Mouse (Mus musculus) large intestine, adult 2 months (tissue): ENCODE results near the gene Clns1a. TPM values are rescaled to one million over a fixed set of nuclear protein-coding genes. Genes with fewer than 3 reads are reported as not detected.

ENCODE experiments used
- DNase-seq: peaks from one replicate; pipeline ENCODE4 v3.0.0-alpha.2; 2012; ENCODE audit warnings: low read depth, low spot score
- WGBS: fragments of 180-500 bp; shearing (Covaris S2); methylation state at CpG from one replicate; pipeline ENCODE4 v1.1.7; 2018; 5-methylcytosine and 5-hydroxymethylcytosine counted together
- polyA plus RNA-seq: library from polyadenylated mRNA; depleted of rRNA; stranded (reverse); fragments of >200 nt; gene quantifications from 2 replicates; pipeline ENCODE4 v1.2.3, GENCODE M21; 2012; rRNA removed

Gene Clns1a
- 26.6 and 27.2 TPM in 2 replicates for polyA plus RNA-seq

DNA sequence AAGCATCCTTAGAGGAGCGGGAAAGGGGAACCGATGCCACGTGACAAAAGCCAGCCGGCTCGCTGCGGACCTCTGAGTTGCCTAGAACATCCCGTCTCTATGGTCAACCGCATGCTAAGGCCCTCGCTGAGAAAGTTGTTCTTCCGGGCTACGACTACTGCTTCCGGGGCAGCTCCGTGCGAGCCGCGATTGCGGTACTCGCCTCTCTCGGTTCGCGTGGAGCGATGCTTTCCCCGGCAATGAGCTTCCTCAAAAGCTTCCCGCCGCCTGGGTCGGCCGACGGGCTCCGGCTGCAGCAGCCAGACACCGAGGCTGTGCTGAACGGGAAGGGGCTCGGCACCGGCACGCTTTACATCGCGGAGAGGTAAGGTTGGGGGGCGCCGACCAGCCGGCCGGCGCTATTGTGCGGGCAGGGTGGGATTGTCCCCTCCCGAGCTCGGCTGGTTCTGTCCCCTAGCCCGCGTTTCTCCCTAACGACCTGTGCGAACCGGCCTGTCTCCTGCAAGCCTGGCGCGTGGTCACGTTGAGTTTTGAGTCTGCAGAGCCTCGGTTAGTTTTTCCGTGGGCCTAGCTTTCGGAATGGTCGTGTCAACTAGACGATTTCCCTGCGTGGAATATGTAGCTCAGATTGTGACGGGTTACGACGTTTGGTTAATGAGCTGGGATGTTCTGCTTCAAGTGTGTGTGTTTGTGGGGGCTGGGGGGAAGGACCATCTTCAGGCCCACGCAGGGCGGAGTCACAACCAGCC is at the start of gene Clns1a:
Clns1a (plus strand) TSS at position 129 of the 749 bp plus-strand sequence.
- DNase-seq: peak; percentile 76
- WGBS: under 1% methylated on average over 63 of the region's 63 CpGs

DNA sequence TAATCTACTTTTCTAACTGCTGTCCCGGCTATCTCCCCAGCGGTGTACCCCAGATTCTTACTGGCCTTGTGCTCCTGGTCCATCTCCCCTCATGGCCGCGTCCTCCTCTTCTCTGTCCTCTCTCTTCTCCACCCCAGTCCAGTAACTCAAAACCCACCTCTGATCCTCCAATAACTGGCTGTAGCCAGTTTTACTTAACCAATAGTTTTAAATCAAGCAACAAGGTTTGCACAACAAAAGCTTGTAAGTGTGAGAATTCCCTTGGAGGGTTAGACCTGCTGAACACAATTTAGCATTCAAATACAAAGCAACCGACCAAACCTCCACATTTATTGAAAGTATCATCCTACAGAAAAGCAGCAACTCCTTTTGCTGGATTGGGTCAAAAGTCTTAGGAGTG is 48.8 kb upstream of the Clns1a start:
- 93% methylated on average over 5 of the region's 5 CpGs for WGBS
- DNase-seq: no peak

DNA sequence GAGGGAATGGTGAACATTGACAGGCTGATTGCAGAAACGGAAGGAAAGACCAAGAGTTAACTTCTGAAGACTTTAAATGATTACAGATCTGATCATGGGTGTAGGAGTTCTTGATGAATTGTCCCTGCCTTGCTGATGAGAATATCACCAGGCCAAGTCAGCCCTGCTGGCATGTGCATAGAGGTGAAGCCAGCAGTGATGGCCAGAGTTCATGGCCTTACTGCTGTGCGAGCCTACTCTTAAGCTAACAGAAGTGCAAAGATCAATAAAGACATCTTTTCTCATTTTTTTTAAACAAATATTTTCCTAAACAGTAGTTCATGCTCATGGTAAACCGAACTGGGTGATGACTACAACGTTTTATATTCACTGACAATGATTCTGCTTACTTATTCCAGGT is 45.7 kb upstream of the Clns1a start:
- 69% methylated on average over 4 of the region's 4 CpGs for WGBS
- no peak for DNase-seq

DNA sequence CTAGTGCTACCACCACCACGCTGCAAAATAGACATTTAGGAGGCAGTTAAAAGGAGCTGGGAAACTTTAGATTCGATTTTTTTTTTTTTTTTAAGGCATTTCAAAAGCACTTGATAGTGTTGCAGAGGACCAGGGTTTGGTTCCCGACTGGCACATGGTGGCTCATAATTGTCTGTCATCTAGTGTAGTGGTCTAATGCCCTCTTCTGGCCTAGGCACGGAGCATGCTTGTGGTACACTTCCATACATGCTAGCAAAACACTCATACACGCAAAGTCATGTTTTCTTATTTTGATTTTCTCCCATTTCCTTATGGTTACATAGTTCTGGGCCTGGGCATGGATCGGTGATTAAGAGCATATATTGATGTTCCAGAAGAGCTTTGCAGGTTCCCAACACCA is 40.3 kb upstream of the Clns1a start:
- no peak for DNase-seq
- WGBS: 86% methylated on average over 6 of the region's 6 CpGs

DNA sequence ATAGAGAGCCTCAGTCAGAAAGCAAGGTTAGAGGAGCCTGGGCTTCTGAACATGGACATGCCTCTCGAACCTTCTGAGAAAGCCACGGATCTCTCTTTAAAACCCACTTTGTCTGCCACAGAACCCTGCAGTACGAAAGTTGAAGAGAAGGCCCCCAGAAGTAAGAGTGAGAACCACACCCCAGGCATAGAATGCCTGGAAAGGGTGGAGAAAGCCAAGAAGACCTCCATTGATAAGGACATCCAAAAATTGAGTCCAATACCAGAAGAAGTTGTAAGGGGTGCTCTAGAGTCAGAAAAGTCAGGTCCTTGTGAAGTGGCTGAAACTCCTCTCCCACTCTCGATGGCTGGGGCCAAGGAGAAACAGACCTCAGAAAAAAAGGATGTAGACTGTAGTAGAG is 34.8 kb upstream of the Clns1a start:
- WGBS: 93% methylated on average over 4 of the region's 4 CpGs
- DNase-seq: no peak

DNA sequence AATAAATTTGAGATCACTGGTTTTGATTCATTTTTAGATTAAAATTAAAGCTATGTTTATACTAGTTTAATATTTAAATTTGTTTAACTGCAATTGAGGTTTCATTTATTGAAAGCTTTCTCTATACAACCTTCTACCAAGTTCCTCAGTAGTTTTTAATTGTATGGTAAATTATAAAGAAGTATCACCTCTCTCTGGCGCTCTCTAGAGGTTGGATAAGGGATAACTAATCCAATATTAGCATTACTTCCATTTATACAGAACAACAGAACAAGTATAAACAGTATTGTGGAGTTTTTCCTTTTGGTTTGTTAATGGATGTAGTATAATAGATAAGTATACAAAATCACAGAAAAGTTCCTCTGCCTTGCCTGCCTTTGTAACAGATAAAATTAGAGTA is 17.2 kb upstream of the Clns1a start:
- WGBS: 5% methylated on average over 1 of the region's 1 CpGs
- DNase-seq: no peak

DNA sequence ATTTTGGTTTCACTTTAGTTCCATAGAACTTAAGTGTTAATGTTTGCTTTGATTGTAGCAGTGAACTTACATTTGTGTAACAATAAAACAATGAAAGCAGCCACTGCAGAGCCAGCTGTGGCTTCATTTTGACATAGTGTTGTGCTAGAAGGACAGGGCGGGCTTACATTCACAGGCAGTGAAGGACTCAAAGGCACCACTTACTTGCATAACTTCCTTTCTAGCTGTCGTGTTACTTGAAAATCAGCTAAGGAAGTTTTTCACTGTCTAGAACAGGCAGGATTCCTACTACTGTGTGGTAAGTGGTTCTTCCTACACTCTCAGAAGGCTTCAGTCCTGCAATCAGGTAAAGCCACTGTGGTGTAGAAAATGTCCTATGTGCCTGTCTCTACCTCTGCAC is 8.6 kb upstream of the Clns1a start:
- WGBS: 66% methylated on average over 2 of the region's 2 CpGs

DNA sequence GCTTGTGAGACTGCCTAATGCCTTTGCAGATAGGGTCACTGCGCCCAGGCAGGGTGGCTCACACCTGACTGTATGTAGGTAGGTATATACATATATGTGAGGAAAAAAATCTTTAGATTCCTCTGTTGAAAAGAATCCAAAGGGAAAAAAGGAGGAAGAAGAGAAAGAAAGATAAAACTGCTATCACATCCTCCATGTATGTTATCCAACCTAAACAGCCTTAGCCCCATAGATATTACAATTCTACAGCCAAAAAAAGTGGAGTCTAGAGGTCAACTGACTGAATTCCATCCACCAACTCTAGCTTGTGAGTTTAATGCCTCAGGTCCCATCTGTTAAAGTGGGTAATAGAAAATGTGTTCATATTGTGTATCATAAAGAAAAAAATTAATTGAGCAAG is 993 bp upstream of the Clns1a start:
- no peak for DNase-seq
- 98% methylated on average over 1 of the region's 1 CpGs for WGBS

More for the DNA sequence above, 8.6 kb upstream of the Clns1a start:
- no peak for DNase-seq

DNA sequence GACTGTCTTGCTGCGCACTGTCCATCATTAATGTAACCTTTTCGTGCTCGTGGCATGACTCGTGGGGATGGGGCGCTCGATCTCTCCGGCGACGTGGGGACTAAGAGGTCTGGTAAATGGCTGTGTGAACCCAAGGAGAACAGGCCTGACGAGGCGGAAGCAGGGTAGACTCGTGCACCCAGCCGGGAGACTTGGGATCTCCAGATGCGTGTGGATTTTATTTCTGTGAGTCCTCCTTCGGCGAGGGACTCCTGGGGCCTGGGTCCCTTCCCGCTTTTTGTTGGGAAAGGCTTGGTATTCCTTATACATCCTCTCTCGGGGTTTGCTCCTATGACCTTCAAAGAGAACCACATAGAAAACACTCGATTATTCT is 315 bp upstream of the Clns1a start:
- no peak for DNase-seq
- 40% methylated on average over 19 of the region's 19 CpGs for WGBS

DNA sequence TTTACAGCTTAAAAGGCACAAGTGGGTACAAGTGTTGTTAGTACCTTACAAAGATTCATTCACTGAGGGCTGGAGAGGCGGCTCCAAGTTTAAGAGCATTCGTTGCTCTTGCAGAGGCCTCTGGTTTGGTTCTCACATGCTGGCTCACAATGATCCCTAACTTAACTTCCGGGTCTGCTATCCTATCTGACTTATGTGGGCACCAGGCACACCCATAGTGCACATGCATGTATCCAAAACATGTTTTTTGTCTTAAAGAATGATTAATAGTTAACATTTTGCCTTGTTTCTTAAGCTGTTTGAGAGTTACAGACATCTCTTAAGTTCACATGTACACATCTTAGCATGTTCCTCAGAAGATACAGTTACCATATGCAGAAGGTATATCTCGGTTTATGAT is 3.7 kb downstream of the Clns1a start:
- WGBS: 91% methylated on average over 4 of the region's 4 CpGs
- DNase-seq: no peak

DNA sequence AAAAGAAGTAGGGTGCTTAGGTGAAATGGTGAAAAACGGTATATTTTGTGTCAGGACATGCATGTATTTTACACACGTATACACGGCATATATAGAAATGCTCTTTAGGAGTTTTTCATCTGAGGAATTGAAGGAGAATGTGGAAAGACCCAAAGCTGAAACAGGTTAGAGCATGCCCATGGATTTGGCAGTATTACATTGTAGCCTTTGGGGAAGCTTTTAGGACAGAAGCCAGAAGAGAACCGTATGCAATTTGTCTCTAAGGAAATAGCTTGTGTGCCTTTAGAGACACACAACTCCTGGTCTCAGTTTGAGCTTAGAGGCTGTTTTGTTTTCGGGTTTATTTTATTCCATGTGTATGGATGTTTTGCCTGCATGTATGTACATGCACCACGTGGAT is 4.7 kb downstream of the Clns1a start:
- no peak for DNase-seq
- 83% methylated on average over 6 of the region's 6 CpGs for WGBS

DNA sequence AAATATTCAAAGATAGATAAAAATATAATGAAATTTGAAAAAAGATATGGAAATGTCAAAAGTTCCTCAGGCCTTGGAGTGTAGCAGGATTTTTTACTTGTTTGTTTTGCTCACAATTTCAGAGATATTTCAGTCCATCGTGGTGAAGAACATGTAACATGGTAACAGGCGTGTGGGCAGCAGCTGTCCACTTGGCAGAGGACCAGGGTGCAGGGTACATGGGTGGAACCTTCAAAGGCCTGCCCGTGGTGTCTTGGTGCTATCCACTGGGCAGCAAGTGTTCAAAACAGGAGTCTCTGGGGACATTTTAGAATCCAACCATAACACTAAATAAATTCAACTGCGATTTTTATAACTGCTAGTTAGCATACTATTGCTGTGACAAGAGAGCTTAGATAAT is 10.7 kb downstream of the Clns1a start:
- WGBS: 39% methylated on average over 4 of the region's 4 CpGs
- DNase-seq: no peak

DNA sequence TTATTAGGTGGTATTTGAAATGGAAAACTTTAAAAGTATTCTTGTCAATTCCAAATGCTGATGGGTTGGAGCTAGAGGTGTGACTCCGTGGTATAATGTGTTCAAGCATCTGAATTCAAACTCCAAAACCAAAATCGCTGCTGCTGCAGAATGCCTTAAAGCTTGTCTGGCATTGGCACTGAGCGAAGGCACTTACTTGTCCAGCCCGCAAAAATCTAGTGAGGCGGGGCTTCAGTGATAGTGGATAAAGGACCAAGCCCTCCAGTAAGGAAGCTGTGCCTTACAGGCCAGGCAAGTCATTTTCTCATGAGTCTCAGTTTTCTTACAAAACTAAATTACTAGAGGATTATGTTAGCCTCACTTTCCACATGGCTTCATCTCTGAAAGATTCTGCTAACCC is 11.4 kb downstream of the Clns1a start:
- WGBS: 73% methylated on average over 5 of the region's 5 CpGs
- DNase-seq: no peak

DNA sequence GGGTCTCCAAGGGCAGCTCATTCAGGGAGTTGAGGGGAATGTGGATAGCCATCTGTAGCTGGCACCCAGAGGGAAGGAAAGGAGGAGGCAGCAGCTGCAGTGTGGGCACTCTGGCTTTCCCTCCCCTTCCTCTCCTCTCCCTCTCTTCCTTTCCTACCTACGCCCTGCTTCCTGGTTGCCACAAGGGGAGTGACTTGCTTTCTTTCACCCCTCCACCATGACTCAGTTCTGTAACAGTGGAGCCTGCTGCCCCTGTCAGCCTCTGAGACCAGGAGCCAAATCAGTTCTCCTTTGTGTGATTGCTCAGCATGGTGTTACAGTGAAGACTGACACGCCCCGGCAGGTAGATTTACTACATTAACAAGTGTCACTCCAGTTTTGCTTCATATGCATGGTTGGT is 12.8 kb downstream of the Clns1a start:
- 41% methylated on average over 3 of the region's 3 CpGs for WGBS
- no peak for DNase-seq

DNA sequence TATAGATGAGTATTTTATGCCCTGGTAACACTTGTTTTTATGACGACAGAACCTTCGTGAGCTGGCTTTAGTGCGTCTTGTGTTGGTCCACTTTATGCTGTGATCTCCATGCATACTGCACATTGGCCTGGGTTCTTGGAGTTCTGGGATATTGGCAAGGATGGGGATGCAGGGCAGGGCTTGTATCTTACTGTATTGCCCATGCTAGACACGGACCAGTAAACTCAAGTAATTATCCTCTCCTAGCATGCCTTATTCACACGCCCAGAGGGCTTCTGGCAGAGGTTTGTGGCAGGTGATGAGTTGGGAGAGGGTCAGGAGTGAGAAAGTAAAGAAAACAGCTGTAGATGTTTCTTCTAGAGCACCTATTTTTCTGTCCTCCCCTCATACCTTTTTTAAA is 18.2 kb downstream of the Clns1a start:
- no peak for DNase-seq
- WGBS: 61% methylated on average over 5 of the region's 5 CpGs

DNA sequence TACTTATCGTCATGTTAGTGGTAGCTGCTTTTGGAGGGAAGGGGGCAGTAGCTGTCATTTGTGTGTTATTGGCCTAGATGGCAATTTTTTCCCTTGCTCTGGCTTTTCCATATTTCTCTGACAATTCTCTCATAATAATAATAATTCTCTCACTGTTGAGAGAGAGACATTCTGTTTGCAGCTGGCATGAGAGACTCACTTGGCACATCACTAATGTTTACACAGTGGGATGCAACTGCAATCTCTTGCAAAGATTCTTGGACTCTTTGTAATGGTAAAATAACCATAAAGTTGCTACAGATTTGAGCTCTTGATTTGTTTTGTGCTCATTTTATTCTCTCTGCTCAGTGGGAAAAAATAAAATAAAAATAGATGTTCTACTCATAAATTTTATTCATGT is 20.9 kb downstream of the Clns1a start:
- DNase-seq: no peak
- WGBS: 59% methylated on average over 1 of the region's 1 CpGs

DNA sequence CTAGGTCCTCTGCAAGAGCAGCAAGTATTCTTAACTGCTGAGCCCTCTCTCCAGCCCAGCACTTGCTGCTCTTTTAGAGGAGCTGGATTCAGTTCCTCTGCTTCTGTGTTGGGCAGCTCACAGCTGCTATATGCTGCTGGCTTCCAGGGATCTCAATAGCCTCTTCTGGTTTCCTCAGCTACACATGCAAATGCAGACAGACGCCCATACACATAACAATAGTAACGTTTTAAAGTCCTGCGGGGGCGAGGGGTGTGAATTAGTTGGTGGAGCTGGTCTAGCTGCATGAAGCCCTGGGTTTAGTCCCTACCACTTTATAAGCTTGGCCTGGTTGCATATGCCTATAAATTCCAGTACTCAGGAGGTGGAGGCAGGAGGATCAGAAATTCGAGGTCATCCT is 22.6 kb downstream of the Clns1a start:
- DNase-seq: no peak
- WGBS: 86% methylated on average over 5 of the region's 5 CpGs

DNA sequence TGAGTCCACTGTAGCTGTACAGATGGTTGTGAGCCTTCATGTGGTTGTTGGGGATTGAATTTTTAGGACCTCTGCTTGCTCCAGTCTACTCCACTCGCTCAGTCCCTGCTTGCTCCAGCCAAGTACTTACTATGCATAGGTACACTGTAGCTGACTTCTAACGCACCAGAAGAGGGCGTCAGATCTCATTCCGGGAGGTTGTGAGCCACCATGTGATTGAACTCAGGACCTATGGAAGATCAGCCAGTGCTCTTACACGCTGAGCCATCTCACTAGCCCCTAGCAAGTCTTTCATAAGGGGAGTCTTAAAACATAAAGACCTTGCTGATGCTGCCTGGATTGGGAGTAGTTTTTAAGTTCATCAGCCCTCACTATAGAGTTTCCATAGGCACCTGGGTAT is 23.7 kb downstream of the Clns1a start:
- 87% methylated on average over 5 of the region's 5 CpGs for WGBS
- no peak for DNase-seq

DNA sequence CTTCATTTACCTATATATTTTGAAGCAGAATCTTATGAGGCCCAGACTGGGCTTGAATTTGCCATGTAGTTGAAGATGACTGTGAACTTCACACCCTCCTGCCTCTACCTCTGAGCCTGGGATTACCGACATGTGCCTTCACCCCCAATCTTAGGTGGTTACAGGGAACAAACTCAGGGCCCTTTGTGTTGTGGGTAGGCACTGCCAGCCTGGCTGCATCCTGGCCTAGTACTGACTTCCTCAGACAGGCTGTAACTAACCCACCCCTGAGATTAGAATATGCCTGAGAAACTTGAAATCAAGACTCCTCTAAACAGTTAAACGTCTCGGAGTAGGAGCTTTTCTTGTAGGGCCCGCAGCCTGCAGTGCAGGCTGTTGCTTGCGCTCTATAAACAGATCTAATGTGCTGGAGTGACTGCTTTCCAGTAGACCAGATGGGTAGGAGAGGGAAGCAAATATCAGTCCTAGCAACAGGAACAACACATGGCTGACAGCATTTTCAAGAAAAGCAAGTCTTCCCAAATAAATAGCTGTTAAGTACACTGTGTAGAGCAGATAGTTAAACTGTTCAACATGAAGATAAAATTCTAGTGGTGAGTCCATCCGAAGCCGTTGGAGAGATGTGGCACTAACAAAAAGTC is 26.0 kb downstream of the Clns1a start:
- 73% methylated on average over 7 of the region's 7 CpGs for WGBS

DNA sequence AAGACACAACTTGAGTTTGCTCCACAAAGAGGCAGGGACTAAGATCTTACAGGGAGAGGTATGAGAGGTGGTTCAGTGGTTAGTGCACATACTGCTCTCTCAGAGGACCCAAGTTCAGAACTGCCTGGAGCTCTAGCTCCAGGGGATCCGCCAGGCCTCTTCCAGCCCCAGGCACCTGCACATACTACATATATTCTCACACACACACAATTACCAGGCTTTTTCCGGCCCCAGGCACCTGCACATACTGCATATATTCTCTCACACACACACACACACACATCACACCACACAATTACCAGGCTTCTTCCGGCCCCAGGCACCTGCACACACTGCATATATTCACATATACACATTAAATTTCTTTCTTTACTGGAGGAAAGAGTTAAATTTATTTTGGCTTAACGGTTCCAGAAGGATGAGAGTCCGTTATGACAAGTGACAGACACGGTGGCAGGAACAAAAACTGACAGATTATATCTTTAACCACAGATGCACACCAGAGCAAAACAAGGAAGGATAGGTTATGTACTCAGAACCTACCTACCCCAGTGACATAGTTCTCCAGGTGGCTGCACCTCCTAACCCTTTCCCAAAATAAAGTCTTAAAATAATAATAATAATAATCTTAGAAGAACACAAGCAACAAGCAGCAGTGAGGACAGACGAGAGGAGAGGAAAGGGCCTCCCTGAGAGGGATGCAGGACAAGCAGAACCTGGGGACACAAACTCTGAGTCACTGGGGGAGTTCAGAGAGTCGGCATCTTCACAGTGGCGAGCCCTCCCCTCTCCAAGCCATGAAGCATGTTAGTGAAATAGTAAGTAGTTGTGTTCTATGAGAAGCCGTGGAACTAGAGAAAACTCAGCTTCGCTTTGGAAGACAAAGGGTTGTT is 27.5 kb downstream of the Clns1a start:
- no peak for DNase-seq
- 85% methylated on average over 11 of the region's 11 CpGs for WGBS

More for the DNA sequence above, 26.0 kb downstream of the Clns1a start:
- no peak for DNase-seq

DNA sequence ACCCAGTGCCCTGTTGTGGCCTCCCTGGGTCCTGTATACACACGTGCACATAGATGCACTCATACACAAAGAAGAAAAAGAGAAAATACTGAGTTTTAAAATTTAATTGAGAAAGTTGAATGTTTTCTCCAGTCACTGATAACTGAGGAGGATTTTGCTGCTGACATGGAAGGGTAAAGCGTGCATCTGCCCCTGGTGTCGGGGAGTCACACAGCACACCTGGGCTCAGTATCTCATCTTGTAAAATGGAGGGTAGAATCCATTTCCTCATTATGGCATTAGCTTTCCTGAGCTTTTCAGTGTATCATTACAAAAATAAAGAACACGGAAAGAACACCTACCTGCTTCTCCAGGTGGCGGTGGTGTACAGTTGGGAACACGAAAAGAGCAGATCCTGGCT is 29.0 kb downstream of the Clns1a start:
- DNase-seq: no peak
- 96% methylated on average over 6 of the region's 6 CpGs for WGBS
